Mouse (Mus musculus) thymus, adult 18-20 months (tissue): ENCODE results near the gene Blzf1.

Source experiments
- DNase-seq, 2 experiments: peaks; one replicate each; pipeline ENCODE4 v3.0.0; 2022; ENCODE audit warnings: mixed read lengths in 2 of 2

Gene Blzf1

GRCm38 (mm10) chr1:164307124-164307751 lies at the start of gene Blzf1:
Blzf1 (minus strand) TSS chr1:164307489.
- DNase-seq: peak; percentile 91 to 96

- DNase-seq: no peak
Measured at GRCm38 (mm10) chr1:164353443-164353842, 46.2 kb upstream of the Blzf1 start.

GRCm38 (mm10) chr1:164342161-164342560 lies 34.9 kb upstream of the Blzf1 start:
- peak in 1 of 2 experiments; percentile 13 for DNase-seq

DNA sequence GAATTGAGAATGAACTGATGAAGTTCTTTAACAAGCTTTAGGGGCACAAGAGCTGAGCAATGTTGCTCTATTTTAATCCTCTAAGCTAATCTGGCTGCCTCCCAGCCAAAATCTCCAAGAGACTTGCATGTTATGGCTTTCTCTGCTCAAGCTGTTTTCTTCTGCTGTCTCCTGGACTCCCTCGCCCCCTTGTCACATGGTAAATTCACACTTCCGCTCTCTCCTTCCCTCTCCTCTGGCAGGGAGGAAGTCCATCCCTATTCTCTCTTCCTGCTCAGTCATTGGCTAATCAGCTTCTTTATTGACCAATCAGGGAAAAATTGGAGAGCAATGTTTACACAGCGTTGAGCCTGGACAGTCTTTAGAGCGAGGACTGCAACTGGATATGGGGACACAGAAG lies 28.6 kb upstream of the Blzf1 start:
- no peak for DNase-seq

DNA sequence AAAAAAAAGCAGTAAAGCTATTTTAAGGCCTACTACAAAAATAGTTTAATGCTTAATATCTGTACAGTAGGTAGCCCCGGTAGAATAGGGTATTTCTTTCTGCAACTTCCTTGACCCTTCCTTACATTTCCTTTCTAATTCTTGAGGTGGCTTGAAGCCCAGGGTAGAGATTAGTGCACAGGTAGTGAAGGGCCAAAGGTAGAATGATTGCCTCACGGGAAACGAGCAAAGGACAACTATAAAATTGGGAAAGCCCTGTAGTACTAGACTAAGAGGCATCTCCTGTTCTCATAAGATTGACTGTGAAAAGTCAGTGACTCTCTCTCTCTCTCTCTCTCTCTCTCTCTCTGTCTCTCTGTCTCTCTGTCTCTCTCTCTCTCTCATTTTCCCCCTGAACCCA lies 28.1 kb upstream of the Blzf1 start:
- no peak for DNase-seq

DNA sequence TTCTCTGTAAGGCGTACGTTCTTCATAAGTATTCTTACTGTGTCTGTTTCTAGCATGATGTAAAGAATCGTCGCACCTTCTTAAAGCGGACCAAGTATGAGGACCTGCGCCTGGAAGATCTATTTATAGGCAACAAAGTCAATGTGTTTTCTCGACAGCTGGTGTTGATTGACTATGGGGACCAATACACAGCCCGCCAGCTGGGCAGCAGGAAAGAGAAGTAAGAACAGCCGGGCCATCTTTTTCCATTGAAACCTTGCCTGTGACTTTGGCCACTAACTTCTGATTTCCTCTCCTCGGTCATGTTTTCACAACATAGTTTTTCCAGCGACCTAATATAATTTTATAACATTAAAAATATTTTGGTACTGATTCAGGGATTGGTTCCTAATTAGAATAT lies 25.3 kb upstream of the Blzf1 start:
- DNase-seq: no peak

GRCm38 (mm10) chr1:164327764-164328163 lies 20.5 kb upstream of the Blzf1 start:
- no peak for DNase-seq

- DNase-seq: no peak
Measured at GRCm38 (mm10) chr1:164326600-164327155, 19.4 kb upstream of the Blzf1 start.

DNA sequence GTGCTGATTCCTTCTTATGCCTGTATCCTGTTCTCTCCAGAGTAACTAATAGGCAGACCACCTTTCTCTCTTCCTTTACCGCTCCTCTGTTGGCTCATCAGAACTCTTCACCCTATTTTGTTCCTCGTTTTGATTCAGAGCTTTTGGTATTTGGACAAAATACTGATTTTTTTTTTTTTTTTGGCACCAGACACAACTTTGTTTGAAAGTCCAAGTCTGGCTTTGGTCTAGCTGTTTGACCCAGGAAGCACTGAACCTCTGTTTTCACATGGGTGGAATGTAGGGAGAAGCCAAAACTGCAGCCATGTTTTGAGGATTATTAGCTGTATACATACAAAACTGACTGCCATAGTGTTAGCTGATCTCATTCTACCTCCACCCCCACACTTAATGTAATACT lies 17.6 kb upstream of the Blzf1 start:
- no peak for DNase-seq

DNA sequence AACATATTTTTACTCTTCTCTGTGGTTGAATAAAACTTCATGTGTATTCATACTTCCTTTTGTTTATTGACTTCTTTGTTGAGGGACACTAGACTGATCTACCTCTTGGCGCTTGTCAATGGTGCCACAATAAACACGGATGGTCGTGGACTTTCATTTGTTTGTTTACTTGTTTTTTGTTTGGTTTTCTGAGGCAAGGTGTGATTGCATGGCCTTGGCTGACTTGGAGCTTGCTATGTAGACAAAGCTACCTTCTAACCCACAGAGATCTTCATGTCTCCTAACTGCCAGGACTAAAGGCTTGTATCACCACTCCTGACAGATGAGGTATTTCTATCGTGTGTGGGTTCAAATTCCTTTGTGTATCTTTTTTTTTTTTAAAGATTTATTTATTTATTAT lies 16.9 kb upstream of the Blzf1 start:
- DNase-seq: no peak

DNA sequence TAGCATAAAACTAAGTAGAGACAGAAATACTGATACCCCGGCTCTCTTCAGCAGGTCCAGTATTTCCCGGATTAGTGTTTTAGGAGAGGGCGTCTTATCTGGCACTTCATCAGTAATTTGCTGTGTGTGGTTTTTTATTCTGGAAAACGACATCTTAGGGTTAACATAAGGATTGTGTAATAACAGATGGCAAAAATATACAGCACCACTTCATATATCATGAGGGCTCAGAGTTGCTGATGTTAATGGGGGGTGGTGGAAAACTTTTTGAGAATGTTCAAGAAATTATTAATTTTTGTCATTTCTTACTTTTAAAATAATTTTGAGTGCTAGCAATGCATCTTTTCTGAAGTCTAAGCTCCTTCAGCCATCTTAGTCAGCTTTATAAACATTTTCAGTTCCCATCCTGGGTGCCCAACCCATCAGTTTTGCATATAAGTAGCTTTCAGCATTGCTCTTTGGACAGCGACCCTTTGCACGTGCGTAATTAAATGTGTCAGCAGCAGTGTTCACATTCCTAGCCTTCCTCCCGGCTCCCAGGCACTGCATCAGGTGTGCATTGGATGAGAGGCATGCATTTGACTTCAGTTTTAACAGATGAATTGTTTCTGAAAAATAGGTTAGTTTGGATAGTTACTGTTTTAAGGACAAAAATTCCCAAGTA lies 15.8 kb upstream of the Blzf1 start:
- DNase-seq: no peak

DNA sequence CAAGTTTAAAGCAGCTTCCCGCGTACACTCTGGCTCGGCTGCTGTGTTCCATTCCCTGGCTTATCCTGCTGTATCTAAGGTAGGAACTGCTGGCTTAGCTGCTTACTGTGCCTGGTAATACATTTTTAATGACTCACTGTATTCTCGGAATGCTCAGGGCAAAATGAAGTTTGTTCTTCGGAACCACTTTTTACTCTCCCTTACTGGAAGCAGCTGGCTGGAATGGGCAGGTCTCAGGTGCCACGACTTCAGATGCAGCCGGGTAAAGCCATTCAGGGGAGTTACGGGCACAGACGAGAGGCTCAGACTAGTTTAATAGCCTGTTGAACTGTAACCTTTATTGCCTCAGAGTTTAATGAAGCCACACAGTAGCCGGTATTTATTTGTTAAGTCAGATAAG lies 14.1 kb upstream of the Blzf1 start:
- no peak for DNase-seq

DNA sequence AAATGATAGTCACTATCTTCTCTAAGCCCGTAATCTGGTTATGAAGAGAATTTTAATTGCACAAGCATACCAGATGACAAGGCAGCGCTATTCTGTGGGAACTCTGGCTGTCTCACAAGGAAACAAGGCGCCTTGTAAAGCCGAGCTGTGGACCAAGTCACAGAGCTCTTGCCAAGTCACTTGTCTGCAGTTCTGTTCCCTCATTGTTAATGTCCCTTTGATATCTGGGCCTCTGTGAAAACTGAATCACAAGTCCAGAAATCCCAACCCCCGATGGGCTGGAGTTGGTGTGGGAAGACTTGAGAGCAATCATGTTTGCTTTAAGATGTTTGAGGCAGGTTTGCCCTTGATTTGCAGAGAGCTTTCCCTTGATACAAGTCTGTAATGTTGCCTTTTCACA lies 13.4 kb upstream of the Blzf1 start:
- no peak for DNase-seq

DNA sequence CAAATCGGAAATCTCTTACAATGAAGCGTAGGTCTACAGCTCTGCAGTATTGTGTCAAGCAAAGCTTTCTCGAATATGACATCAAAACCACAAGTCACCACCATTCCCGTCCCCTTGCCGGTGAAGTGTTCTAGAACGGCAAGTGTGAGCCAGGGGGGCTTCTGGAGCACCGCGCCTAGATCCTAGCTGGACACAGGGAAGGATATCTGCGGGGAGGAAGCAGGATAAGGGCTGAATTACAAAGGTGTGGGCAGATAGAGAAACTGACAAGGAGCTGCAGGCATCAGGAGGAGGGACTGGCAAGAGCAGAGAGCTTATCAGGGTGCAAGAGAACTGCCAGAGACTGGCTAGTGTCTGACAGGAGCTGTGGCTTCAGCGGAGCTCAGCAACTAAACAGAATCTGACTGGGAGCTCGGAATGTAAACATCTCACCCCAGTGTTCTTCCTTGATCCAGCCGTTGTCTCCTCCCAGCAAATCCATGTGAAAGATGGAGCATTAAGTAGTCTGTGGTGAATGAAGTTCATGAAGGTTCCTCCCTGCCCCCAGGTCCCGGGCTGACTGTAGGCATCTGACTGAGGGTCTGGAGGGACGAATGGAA lies 12.4 kb upstream of the Blzf1 start:
- DNase-seq: no peak

- no peak for DNase-seq
Measured at GRCm38 (mm10) chr1:164318474-164318873, 11.2 kb upstream of the Blzf1 start.

- DNase-seq: no peak
Measured at GRCm38 (mm10) chr1:164317261-164317660, 10.0 kb upstream of the Blzf1 start.

- DNase-seq: peak; percentile 12 to 25
Measured at GRCm38 (mm10) chr1:164316697-164317096, 9.4 kb upstream of the Blzf1 start.

- no peak for DNase-seq
Measured at GRCm38 (mm10) chr1:164315266-164315665, 8.0 kb upstream of the Blzf1 start.

DNA sequence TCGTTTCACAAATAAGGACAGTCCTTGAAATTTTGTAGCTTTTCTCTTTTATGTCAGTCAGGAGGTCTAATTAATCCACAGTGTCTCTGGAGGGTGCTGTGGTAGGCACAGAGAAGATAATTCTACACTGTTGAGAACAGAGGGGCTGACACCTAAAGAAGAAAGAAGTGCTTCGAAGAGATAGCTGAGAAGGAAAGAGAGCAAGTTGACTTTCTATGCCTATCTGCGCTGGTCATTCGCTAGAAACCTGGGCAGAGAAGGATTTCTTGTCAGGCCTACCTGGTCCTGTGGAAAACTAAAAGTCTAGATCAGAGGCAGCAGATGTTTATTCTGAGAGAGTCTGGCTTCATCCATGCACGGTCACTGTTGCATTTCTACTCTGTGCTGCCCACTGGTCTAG lies 6.8 kb upstream of the Blzf1 start:
- no peak for DNase-seq

DNA sequence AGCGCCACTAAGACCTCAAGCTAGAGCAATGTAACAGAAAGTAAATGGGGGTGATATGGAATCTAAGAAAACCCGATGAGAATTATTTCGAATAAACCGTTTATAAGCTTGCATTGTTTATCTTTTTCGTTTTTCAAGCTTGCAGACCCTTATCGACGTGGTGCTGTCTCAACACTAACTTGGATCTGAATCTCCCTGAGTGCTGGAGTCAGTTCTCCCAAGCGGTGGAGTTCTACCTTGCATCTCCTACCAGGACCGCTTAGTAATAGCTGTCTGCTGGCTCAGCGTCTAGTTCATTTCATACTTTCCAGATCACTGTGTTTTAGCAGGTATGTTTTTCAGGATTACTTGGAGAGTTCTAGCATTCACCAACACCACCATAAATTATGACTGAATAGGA lies 633 bp upstream of the Blzf1 start:
- no peak for DNase-seq

DNA sequence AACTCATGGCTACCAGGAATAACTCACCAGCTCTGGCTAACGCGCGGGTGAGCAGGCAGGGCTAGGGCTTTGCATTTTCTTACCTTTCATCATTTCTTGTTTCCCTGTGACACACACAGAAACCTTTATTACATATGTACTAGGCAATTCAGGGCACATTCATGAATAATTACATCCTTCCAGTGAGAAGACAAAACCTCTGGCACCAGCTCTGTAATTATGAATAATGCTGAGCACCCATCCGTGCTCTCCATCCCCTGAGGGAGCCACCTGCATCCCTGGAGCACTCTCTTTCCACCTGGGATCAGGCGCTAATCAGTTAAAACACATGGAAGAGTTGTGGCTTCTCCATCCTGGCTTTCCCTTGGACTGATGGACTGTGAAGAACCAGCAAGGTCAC lies 3.5 kb downstream of the Blzf1 start, which contains the start of gene Nme7:
Gene Nme7, plus strand, starts transcription at position 301 of the 400 bp plus-strand sequence.
- no peak for DNase-seq

- DNase-seq: no peak
Measured at GRCm38 (mm10) chr1:164301949-164302348, 5.3 kb downstream of the Blzf1 start.

- DNase-seq: no peak
Measured at GRCm38 (mm10) chr1:164296473-164296872, 10.8 kb downstream of the Blzf1 start.

DNA sequence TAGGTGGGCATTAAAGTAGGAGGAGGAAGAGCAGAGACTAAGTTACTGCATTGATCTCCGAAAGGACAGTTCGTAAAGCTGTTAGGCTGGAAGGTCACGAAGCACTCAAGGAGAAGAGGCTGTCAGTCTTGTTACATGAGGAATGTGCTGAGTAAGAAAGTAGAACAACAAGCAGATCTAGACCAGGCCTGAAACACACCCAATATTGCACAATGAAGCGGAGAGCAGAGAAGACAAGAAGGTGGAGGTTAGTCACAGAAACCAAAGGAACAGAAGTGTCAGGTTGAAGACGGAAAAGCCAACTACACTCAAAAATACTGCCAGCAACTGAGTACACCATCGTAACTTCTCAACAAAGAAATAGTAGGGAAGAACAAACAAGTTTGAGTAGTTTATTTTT lies 13.2 kb downstream of the Blzf1 start:
- no peak for DNase-seq
